Mouse (Mus musculus) spleen, adult 2 months (tissue): ENCODE measurements at regions not wholly inside any gene's neighbourhood (a gene's known extent, or its start where the extent isn't known, plus 50 kb on each side); places are given as distances from the start of the nearest gene placed in this dataset.

Source experiments
- DNase-seq, 2 experiments: peaks; one replicate each; pipeline versions ENCODE4 v3.0.0 to v3.0.0-alpha.2; 2012 to 2021; ENCODE audit warnings: low spot score in 2 of 2, low read depth in 1 of 2
- H3K27ac ChIP-seq: fragments of 200-500 bp; 2 replicates; pipeline ENCODE4 v1.5.1; 2012; ENCODE audit warnings: low read length, inconsistent platforms; ENCODE audit not compliant: insufficient read depth
- H3K27me3 ChIP-seq: fragments of 200-500 bp; 2 replicates; pipeline ENCODE4 v1.6.1; 2012; ENCODE audit warnings: mild to moderate bottlenecking, moderate library complexity, low read length, inconsistent platforms; ENCODE audit not compliant: control insufficient read depth, insufficient read depth
- H3K36me3 ChIP-seq: fragments of 200-500 bp; 2 replicates; pipeline ENCODE4 v1.6.1; 2012; ENCODE audit warnings: mild to moderate bottlenecking, low read length, inconsistent platforms; ENCODE audit not compliant: control insufficient read depth, insufficient read depth
- H3K4me1 ChIP-seq: fragments of 200-500 bp; 2 replicates; pipeline ENCODE4 v1.6.1; 2011; ENCODE audit warnings: inconsistent platforms; ENCODE audit not compliant: control insufficient read depth, insufficient read depth, insufficient read length
- H3K4me3 ChIP-seq: fragments of 200-500 bp; 2 replicates; pipeline ENCODE4 v1.5.1; 2011; ENCODE audit warnings: mild to moderate bottlenecking, inconsistent platforms; ENCODE audit not compliant: insufficient read depth, insufficient read length; ENCODE audit errors: extremely low read depth
- CTCF ChIP-seq: fragments of 200-500 bp; IDR thresholded peaks from 2 replicates; pipeline ENCODE4 v1.5.1; 2011; ENCODE audit warnings: mild to moderate bottlenecking, inconsistent platforms; ENCODE audit not compliant: insufficient read depth, insufficient read length, insufficient replicate concordance; ENCODE audit errors: extremely low read depth
- POLR2A ChIP-seq: fragments of 200-500 bp; IDR thresholded peaks from 2 replicates; pipeline ENCODE4 v1.6.1; 2011; ENCODE audit warnings: low read depth, low read length, inconsistent platforms
- WGBS: fragments of 180-500 bp; shearing (Covaris S2); methylation state at CpG from one replicate; pipeline ENCODE4 v1.1.7; 2018; 5-methylcytosine and 5-hydroxymethylcytosine counted together

- H3K4me1 ChIP-seq: no peaks in the 10 kb centered on the region
- H3K27ac ChIP-seq: no peak overlapping the region
- TF ChIP-seq POLR2A (no peak), CTCF (no peak)
- H3K27me3 ChIP-seq: no peaks in the 10 kb centered on the region
- 89% methylated on average over 9 of the region's 9 CpGs for WGBS
- no peak for DNase-seq
- no peaks in the 10 kb centered on the region for H3K36me3 ChIP-seq
- no peak overlapping the region for H3K4me3 ChIP-seq
Observed at GRCm38 (mm10) chr1:73805156-73805555, 319.1 kb downstream of the Tns1 start.

GRCm38 (mm10) chr1:73799996-73800395 lies 324.3 kb downstream of the Tns1 start:
- no peaks in the 10 kb centered on the region for H3K4me1 ChIP-seq
- no peak overlapping the region for H3K27ac ChIP-seq
- H3K4me3 ChIP-seq: no peak overlapping the region
- no peaks in the 10 kb centered on the region for H3K27me3 ChIP-seq
- TF ChIP-seq POLR2A: no peak
- TF ChIP-seq CTCF: no peak
- H3K36me3 ChIP-seq: no peaks in the 10 kb centered on the region
- WGBS: 91% methylated on average over 1 of the region's 1 CpGs
- DNase-seq: no peak

- WGBS: 83% methylated on average over 8 of the region's 8 CpGs
- no peak for DNase-seq
- TF ChIP-seq CTCF (no peak), POLR2A (no peak)
- Histone ChIP-seq H3K4me1 (no peaks in the 10 kb centered on the region), H3K27me3 (no peaks in the 10 kb centered on the region), H3K4me3 (no peak overlapping the region), H3K27ac (no peak overlapping the region), H3K36me3 (no peaks in the 10 kb centered on the region)
Observed at GRCm38 (mm10) chr1:73799246-73799645, 325.0 kb downstream of the Tns1 start.

GRCm38 (mm10) chr1:73797858-73798257 lies 326.4 kb downstream of the Tns1 start:
- Histone ChIP-seq H3K36me3 (no peaks in the 10 kb centered on the region), H3K4me1 (no peaks in the 10 kb centered on the region), H3K4me3 (no peak overlapping the region), H3K27me3 (no peaks in the 10 kb centered on the region), H3K27ac (no peak overlapping the region)
- no peak for TF ChIP-seq POLR2A
- WGBS: 82% methylated on average over 2 of the region's 2 CpGs
- no peak for DNase-seq

- no peaks in the 10 kb centered on the region for H3K27me3 ChIP-seq
- TF ChIP-seq CTCF (no peak), POLR2A (no peak)
- no peak overlapping the region for H3K27ac ChIP-seq
- H3K36me3 ChIP-seq: no peaks in the 10 kb centered on the region
- H3K4me3 ChIP-seq: no peak overlapping the region
- H3K4me1 ChIP-seq: no peaks in the 10 kb centered on the region
- WGBS: 88% methylated on average over 2 of the region's 2 CpGs
- no peak for DNase-seq
Observed at GRCm38 (mm10) chr1:73797413-73797812, 326.8 kb downstream of the Tns1 start.

- 85% methylated on average over 4 of the region's 4 CpGs for WGBS
Observed at GRCm38 (mm10) chr1:73793871-73794270, 330.4 kb downstream of the Tns1 start.

GRCm38 (mm10) chr1:73793256-73793655 lies 331.0 kb downstream of the Tns1 start:
- DNase-seq: no peak
- Histone ChIP-seq H3K27me3 (no peaks in the 10 kb centered on the region), H3K36me3 (no peaks in the 10 kb centered on the region), H3K27ac (no peak overlapping the region), H3K4me1 (no peaks in the 10 kb centered on the region), H3K4me3 (no peak overlapping the region)
- WGBS: 88% methylated on average over 3 of the region's 3 CpGs
- no peak for TF ChIP-seq POLR2A

More at GRCm38 (mm10) chr1:73793871-73794270, 330.4 kb downstream of the Tns1 start:
- no peaks in the 10 kb centered on the region for H3K36me3 ChIP-seq
- H3K27ac ChIP-seq: no peak overlapping the region
- TF ChIP-seq CTCF (no peak), POLR2A (no peak)
- H3K4me1 ChIP-seq: no peaks in the 10 kb centered on the region
- H3K27me3 ChIP-seq: no peaks in the 10 kb centered on the region
- H3K4me3 ChIP-seq: no peak overlapping the region
- DNase-seq: no peak

- DNase-seq: no peak
- 90% methylated on average over 5 of the region's 5 CpGs for WGBS
- Histone ChIP-seq H3K36me3 (no peaks in the 10 kb centered on the region), H3K4me3 (no peak overlapping the region), H3K4me1 (no peaks in the 10 kb centered on the region), H3K27ac (no peak overlapping the region), H3K27me3 (no peaks in the 10 kb centered on the region)
- no peak for TF ChIP-seq CTCF
- TF ChIP-seq POLR2A: no peak
Observed at GRCm38 (mm10) chr1:73792311-73792710, 331.9 kb downstream of the Tns1 start.
